Mouse (Mus musculus) liver, embryonic 14.5 days (tissue): ENCODE data around the gene Mex3a.

Source experiments
- CTCF ChIP-seq: IDR thresholded peaks from 2 replicates; pipeline ENCODE4 v1.5.1; 2016; ENCODE audit warnings: antibody characterized with exemption, low read depth, control low read depth
- EP300 ChIP-seq: IDR thresholded peaks from 2 replicates; pipeline ENCODE4 v1.6.1; 2016; ENCODE audit warnings: antibody characterized with exemption, low read depth

DNA sequence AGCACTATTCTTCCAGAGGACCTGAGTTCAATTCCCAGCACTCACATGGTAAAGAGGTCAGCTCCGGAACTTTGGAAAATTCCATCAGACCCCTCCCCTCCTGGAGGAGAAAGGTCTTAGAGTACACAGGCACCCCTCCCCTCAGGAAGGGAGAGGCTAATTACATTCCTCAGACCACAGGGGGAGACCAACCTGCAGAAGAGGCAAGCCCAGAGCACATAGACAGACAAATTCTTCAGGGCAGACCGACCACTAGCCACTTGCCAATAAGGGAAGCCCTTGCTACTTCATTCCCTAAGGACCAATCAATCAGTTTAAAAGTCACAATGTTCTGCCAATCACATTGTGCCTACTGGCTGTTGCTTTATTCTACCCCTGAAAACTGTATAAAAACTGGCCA, 40.6 kb downstream of the Mex3a start:
- TF ChIP-seq CTCF: no peak
- no peak for TF ChIP-seq EP300
